Mouse (Mus musculus): Measurements from ENCODE around the gene Rergl. TPM values are rescaled to one million over a fixed set of nuclear protein-coding genes. Genes with fewer than 3 reads are reported as not detected.

Rergl gene
- polyA plus RNA-seq, 1 experiment from 2014 or later: not detected

Other genes starting within 250 kb of the Rergl start
- 0.31 and 0.41 TPM in 2 replicates for gene Pik3c2g, start 85.2 kb upstream of the Rergl start, polyA plus RNA-seq (2015; fragmentation: Nextera tagmentation; extraction: Ambion mirVana)

Measured in heart, embryonic 13.5 days (tissue).